Mouse (Mus musculus) liver, embryonic 14.5 days (tissue): ENCODE data around the gene Col6a1. TPM values are rescaled to one million over a fixed set of nuclear protein-coding genes. Genes with fewer than 3 reads are reported as not detected.

Experiments used
- ATAC-seq: fragments of 200-750 bp; cut with Nextera tagmentation; 2 replicates; pipeline ENCODE4 v1.8.0; 2017; ENCODE audit warnings: moderate number of reproducible peaks, mild to moderate bottlenecking, moderate library complexity; ENCODE audit not compliant: insufficient read depth
- DNase-seq, 3 experiments: peaks; one replicate each; pipeline ENCODE4 v3.0.0-alpha.2; 2012 to 2013; ENCODE audit warnings: low read depth in 3 of 3, low spot score in 3 of 3
- H3K27ac ChIP-seq: fragments of 300-500 bp; sonication (generic); 2 replicates; pipeline ENCODE4 v1.5.1; 2014; ENCODE audit warnings: moderate library complexity, mild to moderate bottlenecking, control low read depth, inconsistent platforms
- H3K27me3 ChIP-seq: fragments of 300-500 bp; sonication (generic); 2 replicates; pipeline ENCODE4 v1.6.1; 2014; ENCODE audit warnings: mild to moderate bottlenecking, low read length, moderate library complexity; ENCODE audit not compliant: control insufficient read depth, insufficient read depth
- H3K36me3 ChIP-seq: fragments of 300-500 bp; sonication (generic); replicated peaks from 2 replicates; pipeline ENCODE4 v1.6.1; 2014; ENCODE audit warnings: low read depth; ENCODE audit not compliant: control insufficient read depth, insufficient read depth
- H3K4me1 ChIP-seq, 2 experiments: fragments of 200-500 bp in 1 of 2; fragments of 300-500 bp in 1 of 2; sonication (generic) in 1 of 2; replicated peaks; 2 replicates each; pipeline ENCODE4 v1.6.1; 2012 to 2014; ENCODE audit warnings: antibody characterized with exemption in 1 of 2, inconsistent platforms in 1 of 2, low read length in 1 of 2; ENCODE audit not compliant: control insufficient read depth in 2 of 2, insufficient read depth in 2 of 2
- H3K4me2 ChIP-seq: fragments of 300-500 bp; sonication (generic); 2 replicates; pipeline ENCODE4 v1.6.1; 2014; ENCODE audit warnings: low read depth, mild to moderate bottlenecking, control low read depth, moderate library complexity
- H3K4me3 ChIP-seq, 2 experiments: fragments of 200-500 bp in 1 of 2; fragments of 300-500 bp in 1 of 2; sonication (generic) in 1 of 2; 2 replicates each; pipeline ENCODE4 v1.5.1; 2012 to 2014; ENCODE audit warnings: low read depth in 2 of 2, low read length in 2 of 2, mild to moderate bottlenecking in 2 of 2, control low read depth in 1 of 2, inconsistent platforms in 1 of 2, moderate library complexity in 1 of 2; ENCODE audit not compliant: insufficient read depth in 1 of 2
- H3K9ac ChIP-seq: fragments of 300-500 bp; sonication (generic); replicated peaks from 2 replicates; pipeline ENCODE4 v1.6.1; 2014; ENCODE audit warnings: mild to moderate bottlenecking, control low read depth, moderate library complexity
- H3K9me3 ChIP-seq: fragments of 300-500 bp; sonication (generic); 2 replicates; pipeline ENCODE4 v1.6.1; 2016; ENCODE audit warnings: low read length, mixed read lengths; ENCODE audit not compliant: control insufficient read depth
- CTCF ChIP-seq: IDR thresholded peaks from 2 replicates; pipeline ENCODE4 v1.5.1; 2016; ENCODE audit warnings: antibody characterized with exemption, low read depth, control low read depth
- EP300 ChIP-seq: IDR thresholded peaks from 2 replicates; pipeline ENCODE4 v1.6.1; 2016; ENCODE audit warnings: antibody characterized with exemption, low read depth
- WGBS: fragments of 180-500 bp; shearing (Covaris S2); extraction: QIAGEN DNeasy Blood & Tissue Kit; methylation state at CpG from one replicate; pipeline ENCODE4 v1.1.7; 2014; ENCODE audit not compliant: insufficient replicate concordance; 5-methylcytosine and 5-hydroxymethylcytosine counted together
- polyA plus RNA-seq, 2 experiments: library from polyadenylated mRNA; depleted of rRNA in 1 of 2; stranded (reverse) in 1 of 2; unstranded in 1 of 2; fragments of >200 nt; fragmentation: Nextera tagmentation in 1 of 2; extraction: Ambion mirVana in 1 of 2; gene quantifications; 2 replicates each; pipeline versions ENCODE4 v1.2.1 to v1.2.3; 2012 to 2014

The Col6a1 gene
- polyA plus RNA-seq, 2 experiments = 4.8 to 6.1 TPM

DNA sequence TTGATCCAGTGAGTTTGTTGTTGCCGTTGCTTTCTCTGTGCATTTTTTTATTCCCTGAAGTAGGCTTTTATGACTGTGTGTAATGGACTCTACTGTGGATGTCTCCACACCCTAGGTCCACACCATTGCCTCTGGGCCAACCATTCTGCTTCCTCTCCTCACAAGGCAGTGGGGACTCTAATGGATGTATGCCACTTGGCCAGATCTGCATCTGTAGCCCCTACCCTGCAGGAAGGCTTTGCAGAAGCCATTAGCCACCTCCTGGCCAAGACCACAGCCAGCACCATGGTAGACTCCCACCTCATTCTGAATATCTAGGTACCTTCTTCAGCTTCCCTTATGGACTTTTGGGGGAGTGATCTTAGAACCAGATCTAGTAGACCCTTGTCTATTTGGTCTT, 18.4 kb downstream of the Col6a1 start:
- 74% methylated on average over 1 of the region's 1 CpGs for WGBS
- H3K27ac ChIP-seq = no peak overlapping the region

DNA sequence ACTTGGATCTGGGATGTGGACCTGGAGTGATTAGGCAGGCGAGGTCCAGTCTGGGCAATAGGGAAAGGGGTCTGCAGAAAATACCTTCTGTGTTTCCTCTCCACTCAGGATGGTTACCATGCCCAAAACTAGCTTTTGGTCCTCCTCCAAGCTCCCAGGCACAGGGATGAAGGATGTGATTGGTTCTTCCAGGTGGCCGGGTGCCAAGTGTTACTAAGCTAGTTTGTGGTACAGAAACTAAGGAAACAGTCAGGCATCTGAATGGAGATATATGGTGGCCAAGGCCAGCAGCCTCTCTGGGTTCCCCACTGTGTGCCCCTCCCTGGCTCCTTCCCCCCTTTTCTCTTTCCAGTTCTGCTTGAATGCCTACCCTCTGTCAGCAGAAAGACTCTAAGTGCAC, 19.0 kb downstream of the Col6a1 start:
- Histone ChIP-seq H3K4me2 (no peak overlapping the region), H3K36me3 (no peaks in the 10 kb centered on the region), H3K9ac (no peak overlapping the region), H3K27ac (no peak overlapping the region), H3K4me1 (no peaks in the 10 kb centered on the region), H3K4me3 (no peak overlapping the region), H3K9me3 (no peaks in the 10 kb centered on the region), H3K27me3 (no peaks in the 10 kb centered on the region)
- DNase-seq (no peak), ATAC-seq (no peak)
- TF ChIP-seq CTCF (no peak), EP300 (no peak)
- 42% methylated on average over 2 of the region's 2 CpGs for WGBS

More for the DNA sequence above, 18.4 kb downstream of the Col6a1 start:
- no peaks in the 10 kb centered on the region for H3K27me3 ChIP-seq
- H3K4me3 ChIP-seq = no peak overlapping the region
- no peak for ATAC-seq
- no peak overlapping the region for H3K9ac ChIP-seq
- DNase-seq = no peak
- no peaks in the 10 kb centered on the region for H3K36me3 ChIP-seq
- no peak for TF ChIP-seq CTCF
- TF ChIP-seq EP300 = no peak
- H3K4me2 ChIP-seq = no peak overlapping the region
- H3K4me1 ChIP-seq = no peaks in the 10 kb centered on the region
- no peaks in the 10 kb centered on the region for H3K9me3 ChIP-seq

DNA sequence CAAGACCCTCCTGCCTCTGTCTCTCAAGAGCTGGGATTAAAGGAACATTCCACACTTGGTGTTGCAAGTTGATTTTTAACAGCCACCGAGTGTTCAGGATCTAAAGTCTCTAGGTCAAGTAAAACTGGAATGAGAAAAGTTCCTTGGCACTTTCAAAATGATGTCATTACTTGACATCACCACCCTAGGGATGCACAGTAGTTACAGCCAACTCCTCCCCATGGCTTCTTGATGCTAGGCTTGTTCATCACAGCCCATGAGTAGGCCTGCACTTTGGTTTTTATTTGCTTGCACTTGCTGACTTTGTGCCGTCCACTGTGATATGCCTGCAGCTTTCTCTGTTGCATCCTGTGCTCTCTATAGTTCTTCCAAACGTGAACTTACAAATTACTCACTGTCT, 21.6 kb downstream of the Col6a1 start:
- Histone ChIP-seq H3K4me2 (no peak overlapping the region), H3K4me1 (no peaks in the 10 kb centered on the region), H3K4me3 (no peak overlapping the region), H3K9me3 (no peaks in the 10 kb centered on the region), H3K9ac (no peak overlapping the region), H3K27ac (no peak overlapping the region), H3K27me3 (no peaks in the 10 kb centered on the region), H3K36me3 (no peaks in the 10 kb centered on the region)
- WGBS = 48% methylated on average over 3 of the region's 3 CpGs
- ATAC-seq (no peak), DNase-seq (no peak)
- TF ChIP-seq EP300 (no peak), CTCF (no peak)

DNA sequence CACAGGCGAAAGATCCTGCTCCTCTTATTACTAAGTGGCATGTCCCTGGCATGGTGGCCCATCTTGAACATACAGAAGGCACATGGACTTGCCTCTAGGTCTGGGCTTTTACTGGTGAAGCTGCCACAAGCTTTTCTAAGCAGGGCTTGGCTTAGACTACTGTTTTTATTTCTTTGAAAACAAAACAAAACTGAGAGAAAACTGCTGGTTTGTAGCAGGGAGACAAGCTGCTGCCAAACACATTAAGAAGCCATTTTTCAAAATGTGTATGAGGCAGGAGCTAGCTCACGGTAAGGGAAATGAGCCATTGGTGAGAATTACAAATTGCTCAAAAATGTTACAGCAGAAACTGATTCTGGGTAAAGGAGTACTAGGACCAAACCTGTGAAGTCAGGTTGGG, 24.5 kb downstream of the Col6a1 start:
- Histone ChIP-seq H3K36me3 (no peaks in the 10 kb centered on the region), H3K4me3 (no peak overlapping the region), H3K4me2 (no peak overlapping the region), H3K4me1 (no peaks in the 10 kb centered on the region), H3K9me3 (no peaks in the 10 kb centered on the region), H3K9ac (no peak overlapping the region), H3K27ac (no peak overlapping the region), H3K27me3 (no peaks in the 10 kb centered on the region)
- no peak for DNase-seq
- TF ChIP-seq EP300 (no peak), CTCF (no peak)
- WGBS = 44% methylated on average over 2 of the region's 2 CpGs
- no peak for ATAC-seq

DNA sequence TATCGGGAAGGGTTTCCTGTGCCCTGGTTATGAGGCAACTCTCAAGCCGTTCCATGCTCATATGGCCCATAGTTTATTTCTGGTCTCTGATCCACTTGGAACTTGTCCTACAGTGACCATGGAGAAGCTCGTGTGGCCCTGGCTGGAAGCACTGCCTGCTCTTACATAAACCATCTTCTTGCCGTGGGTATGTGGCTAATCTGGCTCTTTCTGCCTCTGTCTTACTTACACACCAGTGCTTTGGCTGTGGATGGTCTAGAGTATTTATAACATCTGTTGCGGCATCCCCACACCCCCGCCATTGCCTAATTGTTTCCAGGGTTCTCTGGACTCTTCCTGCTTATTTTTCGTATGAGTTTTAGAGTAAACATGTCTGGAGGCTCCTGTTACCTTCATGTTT, 26.2 kb downstream of the Col6a1 start:
- DNase-seq (no peak), ATAC-seq (no peak)
- no peak overlapping the region for H3K9ac ChIP-seq
- TF ChIP-seq CTCF (no peak), EP300 (no peak)
- H3K27me3 ChIP-seq = no peaks in the 10 kb centered on the region
- H3K36me3 ChIP-seq = no peaks in the 10 kb centered on the region
- H3K9me3 ChIP-seq = no peaks in the 10 kb centered on the region
- H3K27ac ChIP-seq = no peak overlapping the region
- no peak overlapping the region for H3K4me2 ChIP-seq
- H3K4me1 ChIP-seq = no peaks in the 10 kb centered on the region
- H3K4me3 ChIP-seq = no peak overlapping the region
- 55% methylated on average over 7 of the region's 7 CpGs for WGBS
